Mouse (Mus musculus) hindlimb bud, embryonic 11.5 days (tissue): ENCODE results near the gene Snap47.

Source experiments
- DNase-seq: peaks from one replicate; pipeline ENCODE4 v3.0.0-alpha.2; 2012; ENCODE audit warnings: low read depth, low spot score; ENCODE audit errors: extremely low spot score

Snap47 gene

GRCm38 (mm10) chr11:59451086-59451485 lies at the start of gene Snap47:
Gene Snap47 (minus strand): TSS chr11:59451186.
- no peak for DNase-seq

- no peak for DNase-seq
Measured at GRCm38 (mm10) chr11:59497747-59498146, 46.8 kb upstream of the Snap47 start.

GRCm38 (mm10) chr11:59496672-59497310 lies 45.8 kb upstream of the Snap47 start:
- DNase-seq = no peak

- DNase-seq = no peak
Measured at GRCm38 (mm10) chr11:59486222-59486621, 35.2 kb upstream of the Snap47 start.

GRCm38 (mm10) chr11:59485641-59486040 lies 34.7 kb upstream of the Snap47 start:
- DNase-seq = no peak

GRCm38 (mm10) chr11:59483212-59483611 lies 32.2 kb upstream of the Snap47 start:
- DNase-seq = no peak

GRCm38 (mm10) chr11:59477240-59477639 lies 26.3 kb upstream of the Snap47 start:
- no peak for DNase-seq

GRCm38 (mm10) chr11:59472326-59472677 lies 21.3 kb upstream of the Snap47 start, which contains the start of gene Zfp867:
Gene Zfp867 (minus strand): TSS chr11:59472474.
- peak; percentile 67 for DNase-seq

GRCm38 (mm10) chr11:59471413-59472325 lies 20.7 kb upstream of the Snap47 start:
- DNase-seq = no peak

GRCm38 (mm10) chr11:59460459-59460858 lies 9.5 kb upstream of the Snap47 start:
- DNase-seq = no peak

GRCm38 (mm10) chr11:59458973-59459372 lies 8.0 kb upstream of the Snap47 start:
- DNase-seq = no peak

GRCm38 (mm10) chr11:59456891-59457290 lies 5.9 kb upstream of the Snap47 start:
- no peak for DNase-seq

GRCm38 (mm10) chr11:59456346-59456745 lies 5.4 kb upstream of the Snap47 start:
- no peak for DNase-seq

- no peak for DNase-seq
Measured at GRCm38 (mm10) chr11:59450230-59450771, 685 bp downstream of the Snap47 start.

- peak; percentile 78 for DNase-seq
Measured at GRCm38 (mm10) chr11:59449741-59450229, 1.2 kb downstream of the Snap47 start, which contains the start of gene Jmjd4. Gene Jmjd4 (plus strand): TSS chr11:59450045.

GRCm38 (mm10) chr11:59443102-59443501 lies 7.9 kb downstream of the Snap47 start:
- DNase-seq = no peak

- no peak for DNase-seq
Measured at GRCm38 (mm10) chr11:59437954-59438353, 13.0 kb downstream of the Snap47 start.

- DNase-seq = no peak
Measured at GRCm38 (mm10) chr11:59432261-59432660, 18.7 kb downstream of the Snap47 start.

- DNase-seq = no peak
Measured at GRCm38 (mm10) chr11:59429959-59430358, 21.0 kb downstream of the Snap47 start.

- DNase-seq = no peak
Measured at GRCm38 (mm10) chr11:59428057-59428660, 22.8 kb downstream of the Snap47 start.

GRCm38 (mm10) chr11:59425671-59426101 lies 25.3 kb downstream of the Snap47 start:
- no peak for DNase-seq
